Mouse (Mus musculus): Measurements from ENCODE around the gene S100a3. TPM values are rescaled to one million over a fixed set of nuclear protein-coding genes. Genes with fewer than 3 reads are reported as not detected.
A peak's percentile ranks its signal among the peaks of the same experiment; 100 is the strongest.

Gene S100a3
- total RNA-seq, 1 experiment: 1.6 TPM

- TF ChIP-seq CHD2 (IDR thresholded peaks at IDR 0.05; ENCODE audit: low read depth, low read length): no peak
- TF ChIP-seq ZC3H11A (IDR thresholded peaks at IDR 0.05; ENCODE audit: borderline replicate concordance, low read depth, low read length): no peak
- TF ChIP-seq HCFC1 (IDR thresholded peaks at IDR 0.05; ENCODE audit: borderline replicate concordance, insufficient read depth, low read length): no peak
- TF ChIP-seq MAFK (IDR thresholded peaks at IDR 0.05; ENCODE audit: insufficient read depth, low read depth, low read length): no peak
- no peak overlapping the region for H3K9ac ChIP-seq (ENCODE audit: insufficient read depth, low read depth, low read length, poor library complexity, severe bottlenecking)
- H3K4me3 ChIP-seq (ENCODE audit: insufficient read depth in 1 of 2, low read depth in 1 of 2, low read length in 2 of 2, poor library complexity in 1 of 2, severe bottlenecking in 1 of 2): no peak overlapping the region
- peaks cover 0 to 15% of the 10 kb centered on the region in 2 experiments; a peak in 1 of 4 replicates for H3K4me1 ChIP-seq (ENCODE audit: control insufficient read depth in 2 of 2, insufficient read depth in 2 of 2, low read length in 2 of 2, poor library complexity in 1 of 2)
- H3K27ac ChIP-seq (ENCODE audit: insufficient read depth, low read depth, low read length, poor library complexity, severe bottlenecking): no peak overlapping the region
- in situ Hi-C loops (cut with MboI; ENCODE audit: low sequenced_read_pairs in 2 of 2, unreplicated experiment in 2 of 2): no loop called here
- no peaks in the 10 kb centered on the region for H3K9me3 ChIP-seq (ENCODE audit: control insufficient read depth, insufficient read depth, low read depth, low read length)
- no peak for DNase-seq (ENCODE audit: low read depth, low spot score)
- H3K36me3 ChIP-seq (ENCODE audit: control insufficient read depth, insufficient read depth, low read length, poor library complexity, severe bottlenecking): no peaks in the 10 kb centered on the region
Measured at GRCm38 (mm10) chr3:90614611-90615251, 54.4 kb downstream of the S100a3 start.

- no peak overlapping the region for H3K27ac ChIP-seq (ENCODE audit: insufficient read depth, low read depth, low read length, poor library complexity, severe bottlenecking)
- peak; percentile 70 for DNase-seq (ENCODE audit: low read depth, low spot score)
- no peaks in the 10 kb centered on the region for H3K36me3 ChIP-seq (ENCODE audit: control insufficient read depth, insufficient read depth, low read length, poor library complexity, severe bottlenecking)
- no peak overlapping the region for H3K4me3 ChIP-seq (ENCODE audit: insufficient read depth in 1 of 2, low read depth in 1 of 2, low read length in 2 of 2, poor library complexity in 1 of 2, severe bottlenecking in 1 of 2)
- peaks cover 0 to 15% of the 10 kb centered on the region in 2 experiments; a peak in 1 of 4 replicates for H3K4me1 ChIP-seq (ENCODE audit: control insufficient read depth in 2 of 2, insufficient read depth in 2 of 2, low read length in 2 of 2, poor library complexity in 1 of 2)
- no peak for TF ChIP-seq MAFK (IDR thresholded peaks at IDR 0.05; ENCODE audit: insufficient read depth, low read depth, low read length)
- TF ChIP-seq ZC3H11A (IDR thresholded peaks at IDR 0.05; ENCODE audit: borderline replicate concordance, low read depth, low read length): peak; percentile 45; the same call in 1 of the 2 replicates
- in situ Hi-C loops (cut with MboI; ENCODE audit: low sequenced_read_pairs in 2 of 2, unreplicated experiment in 2 of 2): no loop called here
- H3K9me3 ChIP-seq (ENCODE audit: control insufficient read depth, insufficient read depth, low read depth, low read length): no peaks in the 10 kb centered on the region
- H3K9ac ChIP-seq (ENCODE audit: insufficient read depth, low read depth, low read length, poor library complexity, severe bottlenecking): no peak overlapping the region
Measured at GRCm38 (mm10) chr3:90615415-90615814, 55.0 kb downstream of the S100a3 start.

DNA sequence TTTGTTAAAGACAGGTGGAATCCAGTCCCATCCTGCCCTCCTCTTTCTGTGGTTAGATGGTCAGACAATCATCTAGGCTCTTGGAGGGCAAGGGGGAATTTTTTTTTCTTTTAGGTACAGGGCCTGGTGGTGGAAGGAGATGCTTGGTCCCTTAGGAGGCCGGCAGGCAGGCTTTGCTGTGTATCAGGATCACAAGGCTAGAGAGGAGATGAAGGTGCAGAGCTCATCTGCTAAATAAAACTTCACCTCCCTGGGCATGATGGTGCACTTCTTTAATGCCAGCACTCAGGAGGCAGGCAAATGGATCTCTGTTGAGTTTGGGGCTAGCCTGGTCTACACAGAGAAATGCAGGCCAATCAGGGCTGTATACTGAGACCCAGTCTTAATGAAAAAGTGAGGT lies 55.5 kb downstream of the S100a3 start:
- Histone ChIP-seq H3K4me1 (ENCODE audit: control insufficient read depth in 2 of 2, insufficient read depth in 2 of 2, low read length in 2 of 2, poor library complexity in 1 of 2) (peaks cover 0 to 15% of the 10 kb centered on the region in 2 experiments; a peak in 1 of 4 replicates), H3K4me3 (ENCODE audit: insufficient read depth in 1 of 2, low read depth in 1 of 2, low read length in 2 of 2, poor library complexity in 1 of 2, severe bottlenecking in 1 of 2) (no peak overlapping the region), H3K27ac (ENCODE audit: insufficient read depth, low read depth, low read length, poor library complexity, severe bottlenecking) (no peak overlapping the region), H3K9me3 (ENCODE audit: control insufficient read depth, insufficient read depth, low read depth, low read length) (no peaks in the 10 kb centered on the region), H3K36me3 (ENCODE audit: control insufficient read depth, insufficient read depth, low read length, poor library complexity, severe bottlenecking) (no peaks in the 10 kb centered on the region), H3K9ac (ENCODE audit: insufficient read depth, low read depth, low read length, poor library complexity, severe bottlenecking) (no peak overlapping the region)
- in situ Hi-C loops (cut with MboI; ENCODE audit: low sequenced_read_pairs in 2 of 2, unreplicated experiment in 2 of 2): no loop called here
- no peak for DNase-seq (ENCODE audit: low read depth, low spot score)
- no peak for TF ChIP-seq MAFK (IDR thresholded peaks at IDR 0.05; ENCODE audit: insufficient read depth, low read depth, low read length)
- TF ChIP-seq HCFC1 (IDR thresholded peaks at IDR 0.05; ENCODE audit: borderline replicate concordance, insufficient read depth, low read length): no peak
- TF ChIP-seq CHD2 (IDR thresholded peaks at IDR 0.05; ENCODE audit: low read depth, low read length): no peak
- TF ChIP-seq ZC3H11A (IDR thresholded peaks at IDR 0.05; ENCODE audit: borderline replicate concordance, low read depth, low read length): no peak
- no peak for TF ChIP-seq ZNF384 (IDR thresholded peaks at IDR 0.05; ENCODE audit: low read depth, low read length)

DNA sequence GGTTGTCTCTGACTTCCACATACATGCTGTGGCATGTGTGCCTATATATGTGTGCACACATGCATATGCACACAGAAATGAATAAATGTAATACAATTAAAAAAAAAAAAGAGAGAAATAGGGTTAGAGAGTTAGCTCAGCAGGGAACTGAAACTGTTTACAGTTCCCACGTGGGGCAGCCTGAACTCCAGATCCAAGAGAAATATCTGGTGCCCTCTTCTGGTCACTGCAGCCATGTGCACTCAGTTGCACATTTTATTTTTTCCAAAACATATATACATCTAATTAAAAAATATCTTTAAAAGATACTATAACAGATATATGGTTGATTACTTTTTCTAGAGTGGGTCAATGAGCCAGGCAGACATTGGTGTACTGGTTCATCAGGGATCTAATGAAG lies 57.2 kb downstream of the S100a3 start:
- H3K4me1 ChIP-seq (ENCODE audit: control insufficient read depth in 2 of 2, insufficient read depth in 2 of 2, low read length in 2 of 2, poor library complexity in 1 of 2): peaks cover 0 to 11% of the 10 kb centered on the region in 2 experiments; a peak in 1 of 4 replicates
- no peaks in the 10 kb centered on the region for H3K9me3 ChIP-seq (ENCODE audit: control insufficient read depth, insufficient read depth, low read depth, low read length)
- H3K9ac ChIP-seq (ENCODE audit: insufficient read depth, low read depth, low read length, poor library complexity, severe bottlenecking): no peak overlapping the region
- no peak overlapping the region for H3K4me3 ChIP-seq (ENCODE audit: insufficient read depth in 1 of 2, low read depth in 1 of 2, low read length in 2 of 2, poor library complexity in 1 of 2, severe bottlenecking in 1 of 2)
- TF ChIP-seq HCFC1 (IDR thresholded peaks at IDR 0.05; ENCODE audit: borderline replicate concordance, insufficient read depth, low read length) (no peak), MAFK (IDR thresholded peaks at IDR 0.05; ENCODE audit: insufficient read depth, low read depth, low read length) (no peak), ZNF384 (IDR thresholded peaks at IDR 0.05; ENCODE audit: low read depth, low read length) (no peak), ZC3H11A (IDR thresholded peaks at IDR 0.05; ENCODE audit: borderline replicate concordance, low read depth, low read length) (no peak), CHD2 (IDR thresholded peaks at IDR 0.05; ENCODE audit: low read depth, low read length) (no peak)
- no peak for DNase-seq (ENCODE audit: low read depth, low spot score)
- in situ Hi-C loops (cut with MboI; ENCODE audit: low sequenced_read_pairs in 2 of 2, unreplicated experiment in 2 of 2): no loop called here
- no peaks in the 10 kb centered on the region for H3K36me3 ChIP-seq (ENCODE audit: control insufficient read depth, insufficient read depth, low read length, poor library complexity, severe bottlenecking)
- no peak overlapping the region for H3K27ac ChIP-seq (ENCODE audit: insufficient read depth, low read depth, low read length, poor library complexity, severe bottlenecking)

DNA sequence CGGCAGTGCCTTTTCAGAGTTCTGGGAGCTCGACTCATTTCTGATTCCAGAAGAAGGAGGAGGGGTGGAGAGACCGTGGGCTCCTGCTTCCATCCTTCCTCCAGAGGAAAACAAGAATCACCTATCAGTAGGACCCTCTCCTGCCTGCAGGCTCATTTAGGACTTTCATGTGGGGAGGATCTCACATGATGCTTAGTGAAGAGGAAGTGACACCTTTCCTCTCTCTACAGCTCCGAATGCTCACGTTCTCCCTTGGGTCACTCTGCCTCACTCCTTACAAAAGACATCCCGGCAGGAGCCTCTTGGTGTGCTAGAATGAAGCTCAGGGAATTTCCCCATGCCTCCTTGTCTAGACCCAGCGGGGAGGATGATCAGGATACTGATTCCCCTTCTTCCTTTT lies 61.2 kb downstream of the S100a3 start:
- in situ Hi-C loops (cut with MboI; ENCODE audit: low sequenced_read_pairs in 2 of 2, unreplicated experiment in 2 of 2): no loop called here
- Histone ChIP-seq H3K9me3 (ENCODE audit: control insufficient read depth, insufficient read depth, low read depth, low read length) (no peaks in the 10 kb centered on the region), H3K4me3 (ENCODE audit: insufficient read depth in 1 of 2, low read depth in 1 of 2, low read length in 2 of 2, poor library complexity in 1 of 2, severe bottlenecking in 1 of 2) (no peak overlapping the region), H3K9ac (ENCODE audit: insufficient read depth, low read depth, low read length, poor library complexity, severe bottlenecking) (no peak overlapping the region), H3K4me1 (ENCODE audit: control insufficient read depth in 2 of 2, insufficient read depth in 2 of 2, low read length in 2 of 2, poor library complexity in 1 of 2) (no peaks in the 10 kb centered on the region), H3K36me3 (ENCODE audit: control insufficient read depth, insufficient read depth, low read length, poor library complexity, severe bottlenecking) (no peaks in the 10 kb centered on the region), H3K27ac (ENCODE audit: insufficient read depth, low read depth, low read length, poor library complexity, severe bottlenecking) (no peak overlapping the region)
- TF ChIP-seq MAFK (IDR thresholded peaks at IDR 0.05; ENCODE audit: insufficient read depth, low read depth, low read length): no peak
- no peak for TF ChIP-seq ZC3H11A (IDR thresholded peaks at IDR 0.05; ENCODE audit: borderline replicate concordance, low read depth, low read length)
- no peak for DNase-seq (ENCODE audit: low read depth, low spot score)
